Mouse (Mus musculus) CH12.LX (cell line): Measurements from ENCODE around the gene Babam2.

Source experiments
- CHD1 ChIP-seq: IDR thresholded peaks from 2 replicates; pipeline ENCODE4 v1.6.1; 2012; ENCODE audit warnings: low read depth, low read length, improper control_type of control experiment, inconsistent platforms
- MAFK ChIP-seq: IDR thresholded peaks from 2 replicates; pipeline ENCODE4 v1.6.1; 2011; ENCODE audit warnings: low read length, improper control_type of control experiment; ENCODE audit not compliant: insufficient replicate concordance
- POLR2A ChIP-seq: IDR thresholded peaks from 2 replicates; pipeline ENCODE4 v1.6.1; 2011; ENCODE audit warnings: low read depth, mild to moderate bottlenecking, improper control_type of control experiment, low read length

DNA sequence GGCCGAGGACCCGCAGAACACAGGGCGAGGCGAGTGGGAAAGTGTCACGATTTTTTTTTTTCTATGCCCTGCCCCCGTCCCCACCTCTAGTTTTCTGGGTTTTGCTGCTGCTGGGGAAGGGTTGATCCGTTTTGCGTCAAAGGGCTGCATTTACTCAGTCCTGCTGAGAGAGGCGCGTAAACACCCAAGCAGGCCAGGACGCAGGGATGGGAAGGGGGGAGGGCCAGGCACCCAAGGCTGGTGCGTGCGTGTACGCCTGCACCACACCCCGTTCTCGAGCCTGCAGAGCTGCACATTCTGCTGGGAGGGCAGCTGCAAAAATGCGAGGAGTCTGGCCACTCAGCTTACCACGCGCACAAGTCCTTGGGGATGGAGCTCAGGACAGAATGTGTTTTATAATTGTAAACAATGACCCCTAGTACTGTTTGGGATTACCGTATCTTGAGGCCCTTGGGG, 436.1 kb downstream of the Babam2 start:
- no peak for TF ChIP-seq CHD1
- TF ChIP-seq POLR2A: no peak
- no peak for TF ChIP-seq MAFK
